Mouse (Mus musculus): ENCODE results near the gene Gpr108. TPM values are rescaled to one million over a fixed set of nuclear protein-coding genes. Genes with fewer than 3 reads are reported as not detected.

Gpr108 gene
- polyA plus RNA-seq, 1 experiment from 2014 or later: 37.0 TPM

DNA sequence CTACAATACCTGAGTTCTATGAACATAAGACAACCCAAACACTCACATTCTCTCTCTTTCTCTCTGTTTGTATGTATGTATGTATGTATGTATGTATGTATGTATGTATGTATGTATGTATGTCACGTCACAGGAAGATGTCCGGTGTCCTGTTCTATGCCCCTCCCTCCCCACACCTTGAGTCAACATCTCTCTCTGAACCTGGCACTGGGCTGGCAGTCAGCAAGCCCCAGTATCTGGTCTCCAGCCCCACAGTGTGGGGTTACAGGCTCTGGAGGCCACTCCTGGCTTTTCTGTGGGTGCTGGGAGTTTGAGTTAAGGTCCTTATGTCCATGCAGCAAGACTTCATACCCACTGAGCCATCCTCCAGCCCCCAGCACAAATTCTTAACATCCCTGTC lies 20.8 kb downstream of the Gpr108 start:
- Histone ChIP-seq H3K9me3 (ENCODE audit: control insufficient read depth, low read length) (no peaks in the 10 kb centered on the region), H3K36me3 (ENCODE audit: control insufficient read depth, insufficient read depth, low read length) (no peaks in the 10 kb centered on the region), H3K4me2 (ENCODE audit: low read depth, low read length) (no peak overlapping the region), H3K4me1 (ENCODE audit: control insufficient read depth, insufficient read depth, low read length) (peaks cover 14% of the 10 kb centered on the region), H3K4me3 (ENCODE audit: low read length) (no peak overlapping the region), H3K27ac (ENCODE audit: low read length) (no peak overlapping the region), H3K9ac (ENCODE audit: low read depth, low read length) (no peak overlapping the region), H3K27me3 (replicated peaks; ENCODE audit: control insufficient read depth, insufficient read depth, low read length) (no peaks in the 10 kb centered on the region; the same call in 1 of the 2 replicates)
- 90% methylated on average over 2 of the region's 2 CpGs for WGBS
- ATAC-seq: no peak

DNA sequence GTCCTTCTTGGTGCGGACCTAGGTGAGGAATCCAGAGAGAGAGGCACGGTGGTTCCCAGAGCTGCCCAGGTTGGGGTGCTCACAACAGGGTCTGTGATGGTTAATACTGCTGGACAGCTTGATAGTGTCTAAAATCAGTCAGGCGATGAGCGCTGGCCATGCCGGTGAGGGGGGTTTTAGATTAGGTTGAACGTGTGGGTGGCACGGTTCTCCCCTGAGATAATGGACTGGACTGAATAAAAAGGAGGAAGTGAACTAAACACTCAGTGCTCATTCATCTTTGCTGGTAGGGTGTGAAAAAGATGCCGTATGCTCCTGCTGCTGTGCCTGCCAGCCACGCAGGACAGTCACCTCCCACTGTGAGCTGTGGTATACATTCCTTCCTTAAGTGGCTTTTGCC lies 24.9 kb downstream of the Gpr108 start:
- no peak for ATAC-seq
- no peaks in the 10 kb centered on the region; the same call in 1 of the 2 replicates for H3K27me3 ChIP-seq (replicated peaks; ENCODE audit: control insufficient read depth, insufficient read depth, low read length)
- H3K9me3 ChIP-seq (ENCODE audit: control insufficient read depth, low read length): no peaks in the 10 kb centered on the region
- no peak overlapping the region for H3K4me3 ChIP-seq (ENCODE audit: low read length)
- H3K4me1 ChIP-seq (ENCODE audit: control insufficient read depth, insufficient read depth, low read length): no peaks in the 10 kb centered on the region
- no peak overlapping the region for H3K4me2 ChIP-seq (ENCODE audit: low read depth, low read length)
- H3K9ac ChIP-seq (ENCODE audit: low read depth, low read length): no peak overlapping the region
- H3K27ac ChIP-seq (ENCODE audit: low read length): no peak overlapping the region
- 74% methylated on average over 9 of the region's 9 CpGs for WGBS
- no peaks in the 10 kb centered on the region for H3K36me3 ChIP-seq (ENCODE audit: control insufficient read depth, insufficient read depth, low read length)

DNA sequence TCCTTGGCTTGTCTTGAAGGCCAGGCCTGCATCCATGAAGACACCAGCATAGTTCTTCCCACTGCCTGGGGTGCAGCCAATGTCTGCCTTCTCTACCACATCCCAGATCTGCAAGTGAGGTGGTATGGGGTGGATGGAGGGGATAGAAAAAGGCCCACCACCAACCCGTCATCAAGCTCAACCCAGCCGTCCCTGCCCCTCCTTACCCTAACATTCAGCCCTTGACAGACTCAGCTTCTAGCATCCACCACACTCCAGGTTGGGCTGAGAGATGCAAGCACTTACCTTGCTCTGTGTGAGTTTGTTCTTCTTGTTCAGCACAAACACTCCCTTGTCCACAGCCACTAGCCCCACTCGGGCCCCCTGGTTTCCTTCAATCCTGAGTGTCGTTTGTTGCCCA lies 26.3 kb downstream of the Gpr108 start:
- H3K4me1 ChIP-seq (ENCODE audit: control insufficient read depth, insufficient read depth, low read length): no peaks in the 10 kb centered on the region
- H3K36me3 ChIP-seq (ENCODE audit: control insufficient read depth, insufficient read depth, low read length): no peaks in the 10 kb centered on the region
- H3K27ac ChIP-seq (ENCODE audit: low read length): no peak overlapping the region
- H3K9me3 ChIP-seq (ENCODE audit: control insufficient read depth, low read length): no peaks in the 10 kb centered on the region
- H3K27me3 ChIP-seq (replicated peaks; ENCODE audit: control insufficient read depth, insufficient read depth, low read length): no peaks in the 10 kb centered on the region; the same call in 1 of the 2 replicates
- H3K4me2 ChIP-seq (ENCODE audit: low read depth, low read length): no peak overlapping the region
- 60% methylated on average over 4 of the region's 4 CpGs for WGBS
- no peak overlapping the region for H3K4me3 ChIP-seq (ENCODE audit: low read length)
- no peak overlapping the region for H3K9ac ChIP-seq (ENCODE audit: low read depth, low read length)
- no peak for ATAC-seq

- Histone ChIP-seq H3K4me3 (ENCODE audit: low read length) (no peak overlapping the region), H3K27me3 (replicated peaks; ENCODE audit: control insufficient read depth, insufficient read depth, low read length) (no peaks in the 10 kb centered on the region; the same call in 1 of the 2 replicates), H3K27ac (ENCODE audit: low read length) (no peak overlapping the region), H3K9ac (ENCODE audit: low read depth, low read length) (no peak overlapping the region), H3K9me3 (ENCODE audit: control insufficient read depth, low read length) (no peaks in the 10 kb centered on the region), H3K36me3 (ENCODE audit: control insufficient read depth, insufficient read depth, low read length) (no peaks in the 10 kb centered on the region), H3K4me1 (ENCODE audit: control insufficient read depth, insufficient read depth, low read length) (no peaks in the 10 kb centered on the region), H3K4me2 (ENCODE audit: low read depth, low read length) (no peak overlapping the region)
- 23% methylated on average over 3 of the region's 3 CpGs for WGBS
- ATAC-seq: peak; percentile 14
Measured at GRCm38 (mm10) chr17:57219884-57220207, 28.4 kb downstream of the Gpr108 start.

GRCm38 (mm10) chr17:57219167-57219883 lies 28.9 kb downstream of the Gpr108 start:
- H3K9me3 ChIP-seq (ENCODE audit: control insufficient read depth, low read length): no peaks in the 10 kb centered on the region
- no peaks in the 10 kb centered on the region; the same call in 1 of the 2 replicates for H3K27me3 ChIP-seq (replicated peaks; ENCODE audit: control insufficient read depth, insufficient read depth, low read length)
- no peak overlapping the region for H3K4me2 ChIP-seq (ENCODE audit: low read depth, low read length)
- no peak overlapping the region for H3K4me3 ChIP-seq (ENCODE audit: low read length)
- no peaks in the 10 kb centered on the region for H3K36me3 ChIP-seq (ENCODE audit: control insufficient read depth, insufficient read depth, low read length)
- 21% methylated on average over 11 of the region's 11 CpGs for WGBS
- H3K9ac ChIP-seq (ENCODE audit: low read depth, low read length): no peak overlapping the region
- 0 out of 2 replicates have a peak, but pooled peaks cover 2% of the 10 kb centered on the region for H3K4me1 ChIP-seq (ENCODE audit: control insufficient read depth, insufficient read depth, low read length)
- peak; percentile 52 for ATAC-seq
- no peak overlapping the region for H3K27ac ChIP-seq (ENCODE audit: low read length)

GRCm38 (mm10) chr17:57218335-57218900 lies 29.8 kb downstream of the Gpr108 start:
- Histone ChIP-seq H3K9me3 (ENCODE audit: control insufficient read depth, low read length) (no peaks in the 10 kb centered on the region), H3K4me1 (ENCODE audit: control insufficient read depth, insufficient read depth, low read length) (0 out of 2 replicates have a peak, but pooled peaks cover 2% of the 10 kb centered on the region), H3K27me3 (replicated peaks; ENCODE audit: control insufficient read depth, insufficient read depth, low read length) (no peaks in the 10 kb centered on the region; the same call in 1 of the 2 replicates), H3K9ac (ENCODE audit: low read depth, low read length) (no peak overlapping the region), H3K4me2 (ENCODE audit: low read depth, low read length) (no peak overlapping the region), H3K27ac (ENCODE audit: low read length) (no peak overlapping the region), H3K4me3 (ENCODE audit: low read length) (no peak overlapping the region), H3K36me3 (ENCODE audit: control insufficient read depth, insufficient read depth, low read length) (no peaks in the 10 kb centered on the region)
- no peak for ATAC-seq
- 74% methylated on average over 12 of the region's 12 CpGs for WGBS

DNA sequence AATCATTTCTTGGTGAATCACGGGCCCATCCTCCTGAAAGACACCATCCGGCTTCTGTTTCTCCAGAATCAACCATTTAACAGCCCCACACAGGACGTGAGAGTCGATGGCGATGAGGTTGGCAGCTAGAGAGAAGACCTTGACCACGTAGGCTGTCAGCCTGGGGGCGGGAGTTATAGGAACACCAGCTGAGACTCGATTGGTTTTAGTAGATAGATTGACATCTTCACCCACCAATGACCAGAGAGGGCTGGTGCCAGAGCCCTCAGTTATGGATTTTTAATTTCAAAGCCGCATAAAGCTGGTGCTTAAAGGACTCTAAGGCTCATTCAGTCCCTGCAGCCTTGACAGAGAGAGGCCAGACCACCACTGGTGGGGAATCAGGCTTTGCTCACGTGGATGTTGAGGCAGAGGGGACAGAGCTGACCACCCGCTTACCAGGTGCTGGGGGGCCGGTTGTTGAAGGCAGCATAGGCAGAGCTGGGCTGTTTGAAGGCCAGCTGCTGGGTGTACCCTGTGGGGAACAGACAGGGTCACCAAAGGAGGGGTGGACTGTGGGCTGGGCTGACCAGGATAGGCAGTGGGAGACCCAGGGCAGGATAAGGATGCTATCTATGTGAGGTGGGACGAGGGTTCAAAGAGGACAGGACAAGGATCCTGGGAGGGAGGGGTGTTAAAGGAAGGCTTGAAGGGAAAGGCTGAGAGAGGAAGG lies 33.4 kb downstream of the Gpr108 start:
- H3K4me2 ChIP-seq (ENCODE audit: low read depth, low read length): no peak overlapping the region
- 0 out of 2 replicates have a peak, but pooled peaks cover 2% of the 10 kb centered on the region for H3K4me1 ChIP-seq (ENCODE audit: control insufficient read depth, insufficient read depth, low read length)
- H3K36me3 ChIP-seq (ENCODE audit: control insufficient read depth, insufficient read depth, low read length): no peaks in the 10 kb centered on the region
- no peaks in the 10 kb centered on the region for H3K27me3 ChIP-seq (replicated peaks; ENCODE audit: control insufficient read depth, insufficient read depth, low read length)
- H3K9ac ChIP-seq (ENCODE audit: low read depth, low read length): no peak overlapping the region
- H3K27ac ChIP-seq (ENCODE audit: low read length): no peak overlapping the region
- 40% methylated on average over 13 of the region's 13 CpGs for WGBS
- peak; percentile 26 for ATAC-seq
- H3K4me3 ChIP-seq (ENCODE audit: low read length): no peak overlapping the region
- no peaks in the 10 kb centered on the region for H3K9me3 ChIP-seq (ENCODE audit: control insufficient read depth, low read length)

DNA sequence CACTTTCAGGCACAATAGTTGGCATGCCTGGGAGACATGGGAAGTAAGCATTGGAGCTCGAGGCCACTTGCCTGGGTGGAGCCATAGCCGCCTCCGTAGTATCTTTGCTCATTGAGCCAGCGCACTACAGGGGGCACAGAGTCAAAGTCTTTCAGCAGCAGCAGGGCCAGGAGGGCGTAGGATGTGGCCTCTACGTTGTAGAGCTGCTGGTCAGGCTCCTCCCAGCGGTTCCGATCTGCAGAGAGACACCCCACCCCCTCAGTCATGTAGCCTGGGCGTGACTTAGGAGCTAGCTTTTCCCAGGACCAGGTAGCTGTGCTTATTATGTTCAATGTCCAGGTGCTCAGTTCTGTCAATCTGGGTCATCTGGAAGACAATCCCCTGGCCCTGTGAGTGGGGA lies 36.7 kb downstream of the Gpr108 start:
- Histone ChIP-seq H3K9me3 (ENCODE audit: control insufficient read depth, low read length) (no peaks in the 10 kb centered on the region), H3K27me3 (replicated peaks; ENCODE audit: control insufficient read depth, insufficient read depth, low read length) (no peaks in the 10 kb centered on the region), H3K27ac (ENCODE audit: low read length) (no peak overlapping the region), H3K4me2 (ENCODE audit: low read depth, low read length) (no peak overlapping the region), H3K4me1 (ENCODE audit: control insufficient read depth, insufficient read depth, low read length) (0 out of 2 replicates have a peak, but pooled peaks cover 2% of the 10 kb centered on the region), H3K36me3 (ENCODE audit: control insufficient read depth, insufficient read depth, low read length) (no peaks in the 10 kb centered on the region), H3K9ac (ENCODE audit: low read depth, low read length) (no peak overlapping the region), H3K4me3 (ENCODE audit: low read length) (no peak overlapping the region)
- 64% methylated on average over 9 of the region's 9 CpGs for WGBS
- ATAC-seq: no peak

DNA sequence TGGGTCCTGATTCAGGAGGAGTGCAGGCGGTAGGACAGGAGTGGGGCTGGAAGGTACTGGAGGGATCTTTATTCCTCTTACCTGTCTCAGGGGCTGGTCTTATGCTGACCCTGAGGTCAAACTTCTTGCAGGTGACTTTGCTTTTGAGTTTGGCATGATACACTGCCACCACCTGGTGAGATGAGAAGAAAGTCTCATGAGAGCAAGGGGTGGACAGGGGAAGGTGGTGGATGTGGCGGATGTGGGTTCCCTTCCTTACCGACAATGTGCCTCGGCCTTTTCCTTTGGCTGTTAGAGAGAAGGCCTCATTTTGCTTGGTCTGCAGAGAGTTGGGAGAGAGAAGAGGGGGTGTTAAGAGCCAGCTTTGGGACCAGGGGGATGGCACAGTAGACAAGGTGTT lies 38.9 kb downstream of the Gpr108 start:
- Histone ChIP-seq H3K4me2 (ENCODE audit: low read depth, low read length) (no peak overlapping the region), H3K4me3 (ENCODE audit: low read length) (no peak overlapping the region), H3K9me3 (ENCODE audit: control insufficient read depth, low read length) (no peaks in the 10 kb centered on the region), H3K36me3 (ENCODE audit: control insufficient read depth, insufficient read depth, low read length) (no peaks in the 10 kb centered on the region), H3K27ac (ENCODE audit: low read length) (no peak overlapping the region), H3K4me1 (ENCODE audit: control insufficient read depth, insufficient read depth, low read length) (no peaks in the 10 kb centered on the region), H3K27me3 (replicated peaks; ENCODE audit: control insufficient read depth, insufficient read depth, low read length) (no peaks in the 10 kb centered on the region), H3K9ac (ENCODE audit: low read depth, low read length) (no peak overlapping the region)
- no peak for ATAC-seq
- WGBS: 62% methylated on average over 4 of the region's 4 CpGs
